13 mouse cellular contexts compared by ENCODE assay signal in the genomic region with DNA sequence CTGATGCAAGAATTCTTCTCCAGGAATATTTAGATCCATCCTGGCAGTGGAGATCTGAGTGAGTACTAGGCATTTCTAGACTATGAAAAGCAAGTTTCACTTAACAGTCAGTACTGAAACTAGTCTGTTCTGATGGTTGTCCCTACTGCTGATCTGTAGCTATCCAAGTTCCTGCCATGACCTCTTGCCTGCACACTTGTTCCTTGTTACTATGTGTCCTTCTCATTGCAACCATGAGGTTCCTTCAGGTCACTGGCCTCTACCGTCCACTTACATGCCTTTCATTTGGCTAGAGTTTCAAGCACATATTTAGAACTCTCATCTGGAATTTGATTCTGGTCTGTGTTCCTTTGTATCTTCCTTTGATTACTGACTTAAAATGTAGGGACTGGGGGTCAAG. TPM values are rescaled to one million over a fixed set of nuclear protein-coding genes. Genes with fewer than 3 reads are reported as not detected.
"Had no signal": no experiment of that assay in that cellular context is flagged by ENCODE, and none has a peak within 500 bp of the region (broad histone marks: within the 10 kb centered on the region; RNA-seq: fewer than 3 reads in every experiment).

No protein-coding gene starts in this region.

- H3K4me1 ChIP-seq: limb, embryonic 13.5 days; midbrain, embryonic 12.5 days had no signal

- H3K9ac ChIP-seq: limb, embryonic 13.5 days; liver, embryonic 14.5 days; midbrain, embryonic 12.5 days had no signal

- H3K4me3 ChIP-seq: layer of hippocampus, adult 2 months; limb, embryonic 13.5 days; midbrain, embryonic 12.5 days had no signal

- H3K27me3 ChIP-seq: limb, embryonic 13.5 days had no signal

- ATAC-seq: midbrain, embryonic 16.5 days had no signal

- H3K27ac ChIP-seq: layer of hippocampus, adult 2 months; limb, embryonic 13.5 days; liver, embryonic 14.5 days; midbrain, embryonic 12.5 days; stomach, postnatal 0 days had no signal

- DNase-seq: kidney, postnatal 10 days; kidney, postnatal 4 days; lung, adult 18-20 months; right cerebral cortex, adult 18-20 months; right cerebral cortex, postnatal 25 days; thymus, postnatal 4 days had no signal

- H3K9me3 ChIP-seq: limb, embryonic 13.5 days; midbrain, embryonic 12.5 days had no signal

- H3K36me3 ChIP-seq: limb, embryonic 13.5 days; midbrain, embryonic 12.5 days had no signal

- H3K4me2 ChIP-seq: limb, embryonic 13.5 days; midbrain, embryonic 12.5 days had no signal

RNA-seq across cellular contexts. Expression of a gene that starts 37.9 kb away (rescaled TPM):
- total RNA-seq: megakaryocyte-erythroid progenitor cell, adult 5-6 weeks had no signal
